Mouse (Mus musculus) v-Abl transformed pro-B cells (cell line): ENCODE data around the gene Plcd1.

ENCODE experiments used
- in situ Hi-C, 2 experiments: fragments of 400-800 bp; cut with MboI; formaldehyde crosslinking; loops; one replicate each; pipeline ENCODE4 v1.15.1; 2025; ENCODE audit not compliant: unreplicated experiment in 2 of 2

The Plcd1 gene

GRCm38 (mm10) chr9:119031038-119031437, 62.3 kb downstream of the Plcd1 start:
- in situ Hi-C loops = loop anchor here (5.0 to 25.0 kb wide), 4 partner anchors 36 to 969 kb away; no protein-coding TSS in a partner anchor

GRCm38 (mm10) chr9:119029568-119029967, 63.7 kb downstream of the Plcd1 start:
- in situ Hi-C loops = loop anchor here in 1 of 2 experiments (5.0 to 25.0 kb wide), 2 partner anchors 107 to 967 kb away; no protein-coding TSS in a partner anchor

GRCm38 (mm10) chr9:119028226-119029195, 64.8 kb downstream of the Plcd1 start:
- in situ Hi-C loops = loop anchor here in 1 of 2 experiments (5.0 to 25.0 kb wide), 2 partner anchors 106 to 966 kb away; no protein-coding TSS in a partner anchor

GRCm38 (mm10) chr9:119027337-119027736, 66.0 kb downstream of the Plcd1 start:
- in situ Hi-C loops = loop anchor here in 1 of 2 experiments (5.0 to 25.0 kb wide), 2 partner anchors 105 to 965 kb away; no protein-coding TSS in a partner anchor

GRCm38 (mm10) chr9:119025832-119026331, 67.4 kb downstream of the Plcd1 start:
- in situ Hi-C loops = loop anchor here in 1 of 2 experiments (5.0 to 25.0 kb wide), 2 partner anchors 104 to 964 kb away; no protein-coding TSS in a partner anchor

- in situ Hi-C loops = loop anchor here in 1 of 2 experiments (5.0 to 25.0 kb wide), 2 partner anchors 103 to 963 kb away; no protein-coding TSS in a partner anchor
Observed at GRCm38 (mm10) chr9:119025263-119025662, 68.0 kb downstream of the Plcd1 start.

- in situ Hi-C loops = no loop called here
Observed at GRCm38 (mm10) chr9:119021731-119022130, 71.6 kb downstream of the Plcd1 start.
